Mouse (Mus musculus) limb, embryonic 11.5 days (tissue): ENCODE measurements at regions not wholly inside any gene's neighbourhood (a gene's known extent, or its start where the extent isn't known, plus 50 kb on each side); places are given as distances from the start of the nearest gene placed in this dataset.

ENCODE experiments used
- ATAC-seq: fragments of 200-750 bp; cut with Nextera tagmentation; 2 replicates; pipeline ENCODE4 v1.8.0; 2017; ENCODE audit warnings: low read depth; ENCODE audit not compliant: insufficient number of reproducible peaks, low FRiP score, low TSS enrichment
- DNase-seq: peaks from one replicate; pipeline ENCODE4 v3.0.0-alpha.2; 2015; ENCODE audit warnings: low spot score
- H3K27ac ChIP-seq: fragments of 300-500 bp; sonication (generic); replicated peaks from 2 replicates; pipeline ENCODE4 v1.5.1; 2014; ENCODE audit warnings: low read depth, mild to moderate bottlenecking, low read length
- H3K27me3 ChIP-seq: fragments of 300-500 bp; sonication (generic); 2 replicates; pipeline ENCODE4 v1.6.1; 2014; ENCODE audit warnings: mild to moderate bottlenecking, low read length, mixed read lengths; ENCODE audit not compliant: control insufficient read depth, insufficient read depth
- H3K36me3 ChIP-seq: fragments of 300-500 bp; sonication (generic); 2 replicates; pipeline ENCODE4 v1.6.1; 2014; ENCODE audit warnings: mild to moderate bottlenecking, low read length, moderate library complexity, mixed read lengths; ENCODE audit not compliant: control insufficient read depth, insufficient read depth
- H3K4me1 ChIP-seq: fragments of 300-500 bp; sonication (generic); 2 replicates; pipeline ENCODE4 v1.6.1; 2014; ENCODE audit warnings: low read length, mixed read lengths; ENCODE audit not compliant: control insufficient read depth, insufficient read depth
- H3K4me2 ChIP-seq: fragments of 300-500 bp; sonication (generic); 2 replicates; pipeline ENCODE4 v1.6.1; 2014; ENCODE audit warnings: low read depth, mild to moderate bottlenecking, moderate library complexity; ENCODE audit not compliant: severe bottlenecking
- H3K4me3 ChIP-seq: fragments of 300-500 bp; sonication (generic); 2 replicates; pipeline ENCODE4 v1.5.1; 2014; ENCODE audit warnings: low read depth, low read length
- H3K9ac ChIP-seq: fragments of 300-500 bp; sonication (generic); 2 replicates; pipeline ENCODE4 v1.6.1; 2014; ENCODE audit warnings: mild to moderate bottlenecking, low read length
- H3K9me3 ChIP-seq: fragments of 300-500 bp; sonication (generic); 2 replicates; pipeline ENCODE4 v1.6.1; 2016; ENCODE audit warnings: low read length; ENCODE audit not compliant: control insufficient read depth
- WGBS: fragments of 180-500 bp; shearing (Covaris S2); extraction: QIAGEN DNeasy Blood & Tissue Kit; methylation state at CpG from one replicate; pipeline ENCODE4 v1.1.7; 2014; 5-methylcytosine and 5-hydroxymethylcytosine counted together

DNA sequence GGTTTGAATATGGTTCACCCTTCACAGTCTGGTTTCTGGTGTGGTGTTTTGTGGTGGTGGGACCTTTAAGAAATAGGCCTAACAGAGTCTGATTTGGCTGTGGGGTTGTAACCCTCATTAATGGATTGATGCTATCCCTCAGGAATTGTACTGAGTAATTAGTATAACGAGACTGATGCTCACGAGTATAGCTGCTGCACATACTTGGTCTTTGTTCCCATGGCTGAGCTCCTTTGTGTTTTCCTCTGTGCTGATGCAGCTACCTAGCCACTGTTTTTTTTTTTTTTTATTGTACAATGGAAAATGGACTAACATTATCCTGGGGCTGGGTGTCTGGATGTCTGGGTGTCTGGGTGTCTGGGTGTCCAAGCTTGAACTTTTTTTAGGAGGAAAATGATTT, 171.3 kb upstream of the Frg1 start:
- DNase-seq (no peak), ATAC-seq (no peak)
- no peak overlapping the region for H3K9ac ChIP-seq
- no peaks in the 10 kb centered on the region for H3K9me3 ChIP-seq
- peaks cover 5% of the 10 kb centered on the region for H3K4me1 ChIP-seq
- no peak overlapping the region for H3K27ac ChIP-seq
- 63% methylated on average over 2 of the region's 2 CpGs for WGBS
- H3K4me3 ChIP-seq: no peak overlapping the region
- H3K36me3 ChIP-seq: no peaks in the 10 kb centered on the region
- no peak overlapping the region for H3K4me2 ChIP-seq
- no peaks in the 10 kb centered on the region for H3K27me3 ChIP-seq

DNA sequence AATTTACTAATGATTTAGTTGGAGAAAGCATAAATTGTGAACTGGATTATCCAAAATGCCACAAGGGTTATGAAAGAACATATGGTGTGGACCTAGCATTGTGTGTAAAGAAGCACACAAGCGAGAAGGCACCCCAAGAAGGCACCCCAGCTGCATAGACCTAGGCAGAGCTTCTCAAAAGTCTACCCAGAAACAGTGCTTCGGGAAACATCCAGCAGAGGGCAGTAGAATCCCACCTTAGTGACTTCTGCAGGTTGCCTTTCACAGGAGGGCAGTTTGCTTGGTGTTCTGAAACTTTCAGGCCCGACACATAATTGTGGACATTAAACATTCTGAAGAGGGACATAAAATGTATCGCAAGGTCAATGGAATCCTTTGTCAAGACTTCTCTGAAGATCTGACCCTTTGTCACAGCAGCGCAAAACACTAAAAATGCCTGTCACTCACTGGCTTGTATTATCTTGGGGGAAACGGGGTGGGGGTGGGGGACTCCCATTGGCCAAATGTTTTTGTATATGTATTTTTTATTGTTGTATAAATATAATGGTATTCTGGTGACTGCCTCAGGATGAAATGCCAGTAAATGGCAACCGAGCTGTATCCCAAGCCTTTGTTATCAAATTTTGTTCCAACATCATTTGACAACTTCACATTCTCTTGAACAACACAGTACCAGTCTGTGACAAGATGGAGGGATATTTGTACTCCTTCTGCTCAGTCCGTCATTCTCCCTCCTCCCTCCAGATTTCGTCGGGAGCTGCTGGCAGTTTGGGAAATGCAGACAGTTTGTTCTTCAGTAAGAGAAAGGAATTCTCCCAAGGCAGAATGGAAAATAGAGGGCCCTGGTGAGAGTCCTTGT, 156.4 kb upstream of the Frg1 start:
- ATAC-seq (peak; percentile 57; the same call in 1 of the 2 replicates), DNase-seq (peak; percentile 93)
- H3K27ac ChIP-seq: no peak overlapping the region

DNA sequence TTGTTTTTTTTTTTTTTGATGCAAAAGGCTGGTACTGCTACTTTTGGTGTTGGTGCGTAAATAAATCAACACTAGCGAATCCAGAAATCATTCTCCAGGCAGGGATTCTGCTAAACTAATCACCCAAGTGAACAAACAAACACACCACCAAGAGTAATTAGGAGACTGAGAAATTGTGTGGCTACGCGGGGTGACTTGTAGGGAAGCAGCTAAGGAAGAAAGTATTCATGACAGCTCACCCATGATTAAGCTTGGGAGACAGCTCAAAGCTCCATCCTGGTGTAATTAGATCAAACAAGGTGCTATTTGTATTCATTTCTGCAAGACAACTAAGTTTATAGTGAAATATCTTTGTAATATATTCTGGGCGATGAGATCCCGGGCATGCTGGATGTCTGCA, 153.7 kb upstream of the Frg1 start:
- 87% methylated on average over 6 of the region's 6 CpGs for WGBS
- H3K4me1 ChIP-seq: no peaks in the 10 kb centered on the region
- H3K27ac ChIP-seq: no peak overlapping the region
- no peak for DNase-seq
- H3K4me2 ChIP-seq: no peak overlapping the region
- H3K4me3 ChIP-seq: no peak overlapping the region
- H3K9ac ChIP-seq: no peak overlapping the region
- no peaks in the 10 kb centered on the region for H3K9me3 ChIP-seq
- H3K36me3 ChIP-seq: no peaks in the 10 kb centered on the region
- H3K27me3 ChIP-seq: no peaks in the 10 kb centered on the region
- ATAC-seq: no peak

More for the DNA sequence above, 156.4 kb upstream of the Frg1 start:
- Histone ChIP-seq H3K4me3 (no peak overlapping the region), H3K4me1 (no peaks in the 10 kb centered on the region), H3K27me3 (no peaks in the 10 kb centered on the region), H3K9ac (no peak overlapping the region), H3K4me2 (no peak overlapping the region), H3K9me3 (no peaks in the 10 kb centered on the region), H3K36me3 (no peaks in the 10 kb centered on the region)
- 46% methylated on average over 10 of the region's 10 CpGs for WGBS

DNA sequence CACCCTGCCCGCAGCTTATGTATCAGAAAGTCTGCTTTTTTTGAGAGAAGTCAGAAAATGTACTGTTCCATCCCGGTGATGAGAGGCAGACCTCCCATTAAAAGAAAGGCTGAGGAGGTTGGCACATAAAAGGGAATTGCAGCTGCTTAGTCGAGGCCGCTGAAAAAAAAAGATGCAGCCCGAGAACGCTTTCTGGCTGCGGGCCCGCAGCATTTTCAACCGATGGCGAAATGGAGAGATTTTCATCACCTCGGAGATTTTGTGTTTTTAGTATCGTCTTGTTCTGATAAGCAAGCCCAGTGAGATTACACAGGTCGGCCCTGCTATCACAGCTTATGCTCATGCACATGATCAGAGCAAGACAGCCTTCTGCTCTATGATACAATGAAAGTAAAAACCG, 145.1 kb upstream of the Frg1 start:
- ATAC-seq: peak; percentile 9; the same call in 1 of the 2 replicates

DNA sequence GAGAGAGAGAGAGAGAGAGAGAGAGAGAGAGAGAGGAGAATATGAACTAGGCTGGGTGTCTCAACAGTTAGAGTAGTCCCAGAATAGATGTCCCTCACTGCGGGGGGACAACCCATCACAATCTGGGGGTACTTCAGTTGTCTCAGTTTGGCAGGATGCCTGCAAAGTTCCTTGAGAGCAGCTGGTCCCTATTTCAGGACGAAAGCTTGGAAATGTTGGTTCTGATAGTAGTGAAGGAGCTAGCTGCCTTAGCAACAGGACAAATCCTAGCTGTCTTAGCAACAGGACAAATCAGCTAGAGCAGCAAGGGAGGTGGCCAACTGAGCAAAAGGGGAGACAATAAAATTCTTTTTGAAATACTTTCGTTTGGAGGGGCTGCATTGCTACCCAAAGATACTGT, 139.9 kb upstream of the Frg1 start:
- no peaks in the 10 kb centered on the region for H3K9me3 ChIP-seq
- 78% methylated on average over 3 of the region's 3 CpGs for WGBS
- H3K4me1 ChIP-seq: peaks cover 14% of the 10 kb centered on the region
- H3K4me2 ChIP-seq: no peak overlapping the region
- no peaks in the 10 kb centered on the region for H3K27me3 ChIP-seq
- ATAC-seq: no peak
- DNase-seq: no peak
- no peak overlapping the region for H3K4me3 ChIP-seq
- no peak overlapping the region for H3K9ac ChIP-seq
- H3K36me3 ChIP-seq: no peaks in the 10 kb centered on the region
- no peak overlapping the region for H3K27ac ChIP-seq

More for the DNA sequence above, 145.1 kb upstream of the Frg1 start:
- Histone ChIP-seq H3K4me2 (no peak overlapping the region), H3K36me3 (no peaks in the 10 kb centered on the region), H3K4me3 (no peak overlapping the region), H3K9me3 (no peaks in the 10 kb centered on the region), H3K27ac (no peak overlapping the region), H3K4me1 (peaks cover 3% of the 10 kb centered on the region; the same call in 1 of the 2 replicates), H3K27me3 (no peaks in the 10 kb centered on the region), H3K9ac (no peak overlapping the region)
- peak; percentile 36 for DNase-seq
- 68% methylated on average over 14 of the region's 14 CpGs for WGBS

DNA sequence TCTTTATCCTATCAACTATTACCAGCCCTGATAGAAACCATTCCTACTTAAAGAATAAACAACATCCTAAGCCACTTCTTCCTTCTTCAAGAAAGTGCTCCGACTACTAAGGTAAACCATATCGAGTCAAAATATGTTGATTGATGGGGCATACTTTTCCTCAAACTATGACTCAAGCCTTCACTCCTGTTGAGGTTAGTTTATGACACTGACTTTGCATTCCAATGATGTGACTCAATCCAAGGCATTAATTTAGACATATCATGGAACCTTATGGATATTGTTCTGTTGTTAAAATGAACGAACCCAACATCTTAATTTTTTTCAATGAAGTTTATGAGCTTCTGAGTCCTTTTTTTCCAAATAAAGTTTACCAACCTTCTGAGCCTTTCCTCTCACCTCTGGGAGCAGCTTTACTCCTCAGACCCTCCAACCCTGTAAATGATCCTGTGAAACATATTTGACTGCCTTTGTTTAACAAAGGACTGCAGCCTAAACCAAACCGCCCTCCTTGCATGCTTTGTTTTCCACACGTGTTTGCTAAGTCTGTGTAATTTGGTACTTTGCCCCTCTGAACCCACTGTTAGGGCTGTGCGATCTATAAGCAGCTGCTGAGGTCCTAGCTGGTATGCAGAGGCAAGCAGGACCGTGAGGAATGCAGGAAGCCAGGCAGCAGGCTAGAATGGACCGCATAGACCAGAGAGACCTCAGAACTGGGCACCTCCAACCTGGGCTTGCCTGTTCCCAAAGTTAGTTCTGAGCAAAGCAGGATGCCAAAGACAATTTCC, 136.1 kb upstream of the Frg1 start:
- H3K9ac ChIP-seq: no peak overlapping the region
- DNase-seq: peak; percentile 41
- 0 out of 2 replicates have a peak, but pooled peaks have one; percentile 11 for ATAC-seq
- no peak overlapping the region for H3K4me3 ChIP-seq
- H3K4me1 ChIP-seq: peaks cover 29% of the 10 kb centered on the region
- 61% methylated on average over 8 of the region's 8 CpGs for WGBS
- no peak overlapping the region for H3K27ac ChIP-seq
- H3K4me2 ChIP-seq: no peak overlapping the region
- H3K27me3 ChIP-seq: no peaks in the 10 kb centered on the region
- no peaks in the 10 kb centered on the region for H3K36me3 ChIP-seq
- H3K9me3 ChIP-seq: no peaks in the 10 kb centered on the region

DNA sequence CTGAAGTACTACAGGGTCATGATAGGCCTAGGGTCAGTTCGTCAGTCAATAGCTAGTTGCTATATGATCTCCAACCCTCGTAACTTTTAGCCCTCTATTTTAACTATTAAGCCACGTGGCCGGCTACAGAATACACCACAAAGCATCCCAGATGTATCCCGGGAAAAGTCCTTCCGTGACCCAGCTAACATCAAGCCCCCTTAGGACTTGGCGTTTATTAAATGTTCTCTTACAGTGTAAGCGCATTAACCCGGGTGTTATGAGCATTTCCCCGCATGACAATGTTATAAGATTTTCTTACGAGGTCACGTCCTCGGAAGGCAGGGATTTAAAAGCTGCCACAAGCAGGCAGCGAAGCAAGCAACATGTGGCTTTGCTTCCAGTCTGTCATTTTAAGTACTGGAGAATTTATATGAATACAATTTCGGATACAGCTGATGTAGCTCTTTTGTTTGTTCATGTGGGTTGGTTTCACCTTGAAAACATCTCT, 135.1 kb upstream of the Frg1 start:
- WGBS: 27% methylated on average over 15 of the region's 15 CpGs
- DNase-seq: peak; percentile 61
- H3K27me3 ChIP-seq: no peaks in the 10 kb centered on the region
- H3K4me3 ChIP-seq: no peak overlapping the region
- H3K9ac ChIP-seq: no peak overlapping the region
- no peak overlapping the region for H3K4me2 ChIP-seq
- H3K36me3 ChIP-seq: no peaks in the 10 kb centered on the region
- no peaks in the 10 kb centered on the region for H3K9me3 ChIP-seq
- H3K27ac ChIP-seq: peak overlapping the region; percentile 32; the same call in 1 of the 2 replicates
- 0 out of 2 replicates have a peak, but pooled peaks have one; percentile 55 for ATAC-seq
- peaks cover 29% of the 10 kb centered on the region for H3K4me1 ChIP-seq

DNA sequence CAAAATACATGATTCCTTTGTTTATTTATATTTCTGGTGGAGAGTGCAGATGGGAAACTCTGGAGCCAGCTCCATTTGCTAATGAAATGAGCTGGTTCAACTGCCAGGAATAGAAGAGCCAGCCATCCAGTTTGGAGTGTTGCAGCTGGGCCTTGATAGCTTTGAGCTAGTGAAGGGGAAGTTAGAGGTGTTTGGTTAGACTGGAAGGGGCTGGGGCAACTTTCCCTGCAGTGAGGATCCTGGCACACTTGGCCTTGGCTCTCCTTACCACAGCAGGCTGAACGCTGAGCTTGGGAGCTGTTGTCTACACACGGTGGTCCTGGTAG, 133.2 kb upstream of the Frg1 start:
- DNase-seq: no peak
- Histone ChIP-seq H3K27ac (peak overlapping the region; percentile 15; the same call in 1 of the 2 replicates), H3K4me3 (no peak overlapping the region), H3K9me3 (no peaks in the 10 kb centered on the region), H3K4me1 (peaks cover 29% of the 10 kb centered on the region), H3K36me3 (no peaks in the 10 kb centered on the region), H3K27me3 (no peaks in the 10 kb centered on the region), H3K4me2 (no peak overlapping the region), H3K9ac (no peak overlapping the region)
- ATAC-seq: no peak
- WGBS: 86% methylated on average over 2 of the region's 2 CpGs
